Mouse (Mus musculus): Measurements from ENCODE around the gene Foxo1.

DNA sequence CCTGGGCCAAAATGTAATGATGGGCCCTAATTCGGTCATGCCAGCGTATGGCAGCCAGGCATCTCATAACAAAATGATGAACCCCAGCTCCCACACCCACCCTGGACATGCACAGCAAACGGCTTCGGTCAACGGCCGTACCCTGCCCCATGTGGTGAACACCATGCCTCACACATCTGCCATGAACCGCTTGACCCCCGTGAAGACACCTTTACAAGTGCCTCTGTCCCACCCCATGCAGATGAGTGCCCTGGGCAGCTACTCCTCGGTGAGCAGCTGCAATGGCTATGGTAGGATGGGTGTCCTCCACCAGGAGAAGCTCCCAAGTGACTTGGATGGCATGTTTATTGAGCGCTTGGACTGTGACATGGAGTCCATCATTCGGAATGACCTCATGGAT, 77.7 kb downstream of the Foxo1 start:
- TF ChIP-seq CTCF (IDR thresholded peaks at IDR 0.05; ENCODE audit: extremely low read depth, insufficient read depth, low read length) (no peak), POLR2A (IDR thresholded peaks at IDR 0.05; ENCODE audit: extremely low read depth, insufficient read depth, low read length) (no peak)

Measured in cortical plate, adult 2 months (tissue).